Mouse (Mus musculus) urinary bladder, postnatal 36 days (tissue): ENCODE results near the gene Clmp.

ENCODE experiments used
- DNase-seq, 2 experiments: peaks; one replicate each; pipeline ENCODE4 v3.0.0; 2022; ENCODE audit warnings: low spot score in 2 of 2, mixed read lengths in 1 of 2

Gene Clmp

GRCm38 (mm10) chr9:40685801-40686420, at the start of gene Clmp:
TSS of gene Clmp (plus strand) at chr9:40685962.
- DNase-seq, result no peak

- peak; percentile 46 to 64 for DNase-seq
Measured at GRCm38 (mm10) chr9:40636054-40636453, 49.7 kb upstream of the Clmp start.

DNA sequence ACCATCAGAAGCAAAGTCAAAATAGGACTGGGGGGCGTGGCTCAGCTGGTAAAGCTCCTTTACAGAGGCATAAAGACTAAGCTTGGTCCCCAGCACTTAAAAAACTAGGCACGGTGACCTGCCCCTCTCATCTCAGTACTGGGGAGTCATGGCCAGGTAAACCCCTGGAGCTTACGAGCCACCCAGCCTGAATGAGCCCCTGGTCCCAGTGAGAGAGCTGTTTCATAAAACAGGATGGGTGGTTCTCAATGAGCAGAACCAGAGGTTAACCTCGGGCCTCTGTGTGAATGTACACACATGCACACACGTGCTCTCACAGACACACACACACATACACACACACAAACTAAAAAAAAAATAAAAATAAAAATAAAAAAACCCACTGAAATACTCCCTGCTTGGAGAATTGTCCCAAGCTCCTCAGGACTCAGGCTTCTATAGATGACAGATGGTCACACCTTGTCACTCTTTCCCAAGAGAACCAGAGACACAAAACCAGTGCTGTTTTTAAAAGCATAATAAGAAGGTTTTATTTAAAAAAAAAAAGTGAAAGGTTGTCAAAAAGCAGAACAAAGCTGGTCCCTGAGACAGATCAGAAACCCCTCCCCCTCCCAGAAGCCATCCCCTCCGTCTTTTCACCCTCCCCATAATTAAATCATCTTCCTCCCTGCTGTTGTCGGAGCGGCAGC, 47.9 kb upstream of the Clmp start:
- no peak for DNase-seq

- peak in 1 of 2 experiments; percentile 11 for DNase-seq
Measured at GRCm38 (mm10) chr9:40638394-40639049, 47.2 kb upstream of the Clmp start.

DNA sequence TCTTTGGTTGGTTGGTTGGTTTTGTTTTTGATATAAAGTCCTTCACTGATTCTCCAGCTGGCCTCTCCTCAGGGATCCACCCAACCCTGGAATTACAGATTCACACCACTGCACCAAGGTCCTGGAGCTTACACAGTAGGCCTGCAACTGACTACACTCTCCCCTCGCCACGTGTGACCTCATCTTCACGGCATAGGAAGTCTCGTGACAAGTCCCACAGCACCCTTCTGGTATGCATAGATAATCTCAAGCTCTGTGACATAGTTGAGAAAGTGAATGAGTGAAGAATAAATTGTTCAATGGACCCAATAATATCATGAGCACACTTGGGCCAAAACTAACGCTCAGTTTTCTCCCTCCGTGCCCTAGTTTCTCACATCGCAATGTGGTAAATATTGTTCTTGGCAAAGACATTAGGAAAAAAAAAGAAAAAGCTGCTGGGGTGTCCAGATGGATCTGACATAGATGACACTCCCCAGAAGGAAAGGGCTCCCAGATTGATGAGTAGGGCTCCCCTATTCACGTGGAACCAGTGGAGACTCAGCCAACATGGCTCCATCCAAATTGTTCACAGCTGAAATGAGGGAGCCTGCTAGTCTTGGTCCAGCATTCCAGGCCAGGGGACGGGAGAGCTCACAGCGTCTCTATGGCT, 46.1 kb upstream of the Clmp start:
- DNase-seq, result no peak

GRCm38 (mm10) chr9:40641318-40641717, 44.4 kb upstream of the Clmp start:
- DNase-seq, result peak in 1 of 2 experiments; percentile 22

DNA sequence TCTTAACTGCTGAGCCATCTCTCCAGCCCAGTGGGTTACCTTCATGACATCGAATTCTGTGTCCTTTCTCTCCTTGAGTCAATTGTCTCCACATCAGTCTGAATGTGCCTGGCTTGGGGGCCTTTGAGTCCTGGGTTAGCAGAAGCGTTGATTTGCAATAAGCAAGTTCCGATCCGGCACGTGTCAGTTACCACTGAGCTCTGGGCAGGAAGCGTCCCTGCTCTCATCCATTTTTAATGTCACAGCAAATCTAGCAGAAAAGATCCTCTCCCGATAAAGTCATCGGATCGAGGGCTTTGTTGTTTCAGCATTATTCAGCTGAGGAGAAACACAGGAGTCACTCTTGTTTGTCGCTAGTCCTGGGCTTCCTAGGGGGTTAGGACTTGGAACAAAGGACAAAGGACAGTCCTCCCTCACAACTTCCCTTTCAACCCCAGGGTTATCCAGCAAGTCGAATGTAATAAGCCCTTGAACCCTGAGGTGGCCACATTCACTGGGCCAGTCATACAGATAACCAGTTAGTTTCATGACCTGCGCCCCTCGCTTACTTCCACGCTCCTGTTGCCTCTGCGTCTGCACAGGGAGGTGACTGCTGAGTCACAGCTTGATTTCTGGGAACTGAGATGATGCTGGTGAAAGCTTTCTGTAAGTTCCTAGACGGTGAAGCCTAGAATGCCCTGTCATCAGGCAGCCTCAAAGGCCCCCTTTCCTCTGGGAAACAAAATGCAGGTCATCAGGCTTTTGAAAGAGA, 43.1 kb upstream of the Clmp start:
- no peak for DNase-seq

GRCm38 (mm10) chr9:40649444-40649843, 36.3 kb upstream of the Clmp start:
- DNase-seq, result no peak

- DNase-seq, result no peak
Measured at GRCm38 (mm10) chr9:40649983-40650382, 35.8 kb upstream of the Clmp start.

- DNase-seq, result no peak
Measured at GRCm38 (mm10) chr9:40651239-40651859, 34.4 kb upstream of the Clmp start.

GRCm38 (mm10) chr9:40652757-40653156, 33.0 kb upstream of the Clmp start:
- no peak for DNase-seq

DNA sequence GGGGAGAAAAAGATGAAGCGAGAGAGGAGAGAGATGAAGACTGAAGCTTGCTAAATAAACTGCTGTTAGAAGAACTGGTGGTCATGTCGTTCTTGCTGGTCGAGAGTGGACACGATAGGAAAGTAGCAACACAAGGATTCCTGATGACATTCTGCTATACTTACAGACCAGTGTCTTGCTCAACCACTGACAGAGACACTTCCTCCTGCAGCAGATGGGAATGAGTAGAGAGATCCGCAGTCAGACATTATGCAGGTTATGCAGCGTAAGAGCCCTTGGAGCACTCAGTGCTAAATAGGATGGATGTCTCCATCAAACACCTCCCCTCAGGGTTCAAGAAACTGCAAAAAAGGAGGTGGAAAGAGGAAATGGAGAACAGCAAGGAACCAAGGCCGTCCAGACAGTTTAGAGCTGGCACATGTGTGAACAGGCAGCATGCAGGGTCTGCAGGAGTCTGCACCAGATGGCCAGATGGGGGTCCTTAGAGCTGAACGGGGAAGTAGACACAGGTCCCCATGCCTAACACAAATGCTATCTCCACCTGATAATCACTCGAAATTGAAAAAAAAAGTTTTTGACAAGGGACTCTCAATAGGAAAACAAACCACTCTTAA, 19.5 kb upstream of the Clmp start:
- DNase-seq, result no peak

- no peak for DNase-seq
Measured at GRCm38 (mm10) chr9:40670313-40670712, 15.4 kb upstream of the Clmp start, which contains the start of gene Gm21915. TSS of gene Gm21915 (plus strand) at chr9:40670613.

DNA sequence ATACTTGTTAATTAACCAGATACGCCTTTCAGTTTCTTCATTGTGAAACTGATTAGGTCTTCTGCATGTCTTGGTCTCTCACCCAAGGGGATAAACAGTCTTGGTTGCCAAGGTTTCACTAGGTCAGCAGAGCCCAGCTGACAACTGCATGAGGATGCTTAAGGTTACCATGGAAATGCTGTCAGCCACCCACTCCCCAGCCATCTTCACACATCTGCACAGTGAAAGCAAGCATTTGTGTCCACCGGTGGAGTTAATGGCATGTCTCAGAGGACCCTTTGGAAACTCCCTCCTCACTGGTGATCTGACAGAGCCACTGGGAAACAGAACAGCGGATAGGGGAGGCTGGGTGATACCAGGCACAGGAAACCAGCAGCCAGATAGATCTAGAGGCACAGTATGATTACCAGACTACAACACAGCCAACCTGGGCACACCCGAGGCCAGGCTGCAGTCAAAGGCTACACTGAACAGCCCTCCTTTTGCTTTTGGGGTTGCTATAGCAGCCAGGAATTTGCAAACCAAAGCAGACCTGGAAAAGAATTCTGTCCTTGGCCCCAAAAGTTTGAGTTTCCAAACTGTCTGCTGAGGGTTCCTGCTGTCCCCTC, 14.3 kb upstream of the Clmp start:
- DNase-seq, result no peak

DNA sequence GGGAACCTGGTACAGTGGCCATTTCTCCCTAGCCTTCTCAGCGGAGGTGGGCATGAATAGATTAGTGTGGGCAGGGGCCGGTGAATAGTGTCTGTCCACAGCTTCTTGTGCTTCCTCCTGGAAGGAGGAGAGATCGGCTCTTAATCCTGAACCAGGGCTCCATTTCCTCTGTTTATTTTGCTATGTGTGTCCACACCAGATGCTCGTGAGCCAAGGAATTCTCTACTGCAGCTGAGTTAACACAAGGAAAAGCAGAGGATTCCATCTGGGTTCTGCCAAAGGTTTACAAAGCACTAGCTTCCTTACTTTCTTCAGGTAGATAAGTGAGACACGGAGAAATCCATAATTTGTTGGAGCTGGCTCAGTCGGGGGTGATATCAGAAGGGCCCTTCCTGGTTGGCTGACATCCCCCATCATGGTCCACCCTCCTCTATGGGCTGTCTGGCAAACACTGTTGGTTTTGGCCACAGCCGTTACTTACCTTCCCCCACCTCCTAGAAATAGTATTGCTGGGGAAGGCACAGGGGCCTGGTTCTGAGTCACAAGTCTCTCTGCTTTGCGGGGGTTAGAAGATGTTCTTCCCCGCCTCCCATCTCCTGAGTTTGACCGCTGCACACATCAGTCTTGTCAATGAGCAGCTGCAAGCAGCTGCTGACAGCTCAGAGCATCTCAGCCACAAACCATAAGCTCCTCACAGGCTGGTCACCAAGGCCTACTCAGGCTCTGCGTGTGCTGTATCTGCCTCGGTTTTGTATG, 10.4 kb upstream of the Clmp start:
- no peak for DNase-seq

- DNase-seq, result no peak
Measured at GRCm38 (mm10) chr9:40678653-40679052, 7.1 kb upstream of the Clmp start.

GRCm38 (mm10) chr9:40686421-40686899, 698 bp downstream of the Clmp start:
- peak in 1 of 2 experiments; percentile 16 for DNase-seq

DNA sequence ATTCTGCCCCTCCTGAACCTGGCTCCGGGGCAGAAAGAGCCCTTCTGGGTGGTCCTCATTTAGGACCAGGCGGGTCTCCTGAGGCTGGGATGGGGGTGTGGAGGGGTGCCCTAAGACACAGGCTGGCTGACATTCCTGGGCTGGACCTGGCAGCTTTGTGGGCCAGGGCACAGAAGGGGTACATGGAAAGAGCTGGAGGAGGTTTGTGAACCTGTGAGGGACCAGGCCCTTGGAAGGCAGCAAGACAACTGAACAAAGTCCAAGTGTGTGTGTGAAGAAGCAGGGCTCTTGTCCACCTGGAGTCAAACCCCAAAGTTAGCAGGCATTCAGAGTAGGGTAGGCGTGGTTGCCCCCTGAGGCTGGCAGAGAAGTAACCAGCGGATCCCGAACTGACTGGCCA, 1.3 kb downstream of the Clmp start:
- no peak for DNase-seq

- DNase-seq, result no peak
Measured at GRCm38 (mm10) chr9:40687553-40687952, 1.8 kb downstream of the Clmp start.
